Mouse (Mus musculus) cerebellum, adult 2 months (tissue): ENCODE data around the gene Isg20l2. TPM values are rescaled to one million over a fixed set of nuclear protein-coding genes. Genes with fewer than 3 reads are reported as not detected.
"Not testable (repeated sequence)": the region's sequence is repeated elsewhere in the genome, so short reads cannot be mapped to it uniquely, and the experiment has no call there.

ENCODE experiments used
- DNase-seq, 2 experiments: peaks; one replicate each; pipeline ENCODE4 v3.0.0; 2021
- H3K27ac ChIP-seq: fragments of 200-500 bp; 2 replicates; pipeline ENCODE4 v1.5.1; 2012; ENCODE audit warnings: low read length, control low read depth, inconsistent platforms; ENCODE audit not compliant: insufficient read depth
- H3K27me3 ChIP-seq: fragments of 200-500 bp; 2 replicates; pipeline ENCODE4 v1.6.1; 2012; ENCODE audit warnings: inconsistent platforms, mild to moderate bottlenecking, low read length, moderate library complexity; ENCODE audit not compliant: control insufficient read depth, insufficient read depth
- H3K4me1 ChIP-seq: fragments of 200-500 bp; 2 replicates; pipeline ENCODE4 v1.6.1; 2011; ENCODE audit warnings: low read length; ENCODE audit not compliant: control insufficient read depth, insufficient read depth
- H3K4me3 ChIP-seq: fragments of 200-500 bp; replicated peaks from 2 replicates; pipeline ENCODE3; 2011; ENCODE audit warnings: mild to moderate bottlenecking, low read depth, low read length, control low read depth; ENCODE audit not compliant: insufficient read depth
- CTCF ChIP-seq: fragments of 200-500 bp; IDR thresholded peaks from 2 replicates; pipeline ENCODE4 v1.5.1; 2011; ENCODE audit warnings: low read depth, mild to moderate bottlenecking, control low read depth, low read length, moderate library complexity, borderline replicate concordance; ENCODE audit not compliant: insufficient read depth
- POLR2A ChIP-seq: fragments of 200-500 bp; IDR thresholded peaks from 2 replicates; pipeline ENCODE4 v1.6.1; 2011; ENCODE audit warnings: low read length, control low read depth, borderline replicate concordance; ENCODE audit not compliant: insufficient read depth
- WGBS: fragments of 180-500 bp; shearing (Covaris S2); methylation state at CpG from one replicate; pipeline ENCODE4 v1.1.7; 2018; 5-methylcytosine and 5-hydroxymethylcytosine counted together
- polyA plus RNA-seq: library from polyadenylated mRNA; depleted of rRNA; stranded (reverse); fragments of >200 nt; gene quantifications from 2 replicates; pipeline ENCODE4 v1.2.3, GENCODE M21; 2012

Isg20l2 gene
- polyA plus RNA-seq, 1 experiment, result 15.2 TPM

DNA sequence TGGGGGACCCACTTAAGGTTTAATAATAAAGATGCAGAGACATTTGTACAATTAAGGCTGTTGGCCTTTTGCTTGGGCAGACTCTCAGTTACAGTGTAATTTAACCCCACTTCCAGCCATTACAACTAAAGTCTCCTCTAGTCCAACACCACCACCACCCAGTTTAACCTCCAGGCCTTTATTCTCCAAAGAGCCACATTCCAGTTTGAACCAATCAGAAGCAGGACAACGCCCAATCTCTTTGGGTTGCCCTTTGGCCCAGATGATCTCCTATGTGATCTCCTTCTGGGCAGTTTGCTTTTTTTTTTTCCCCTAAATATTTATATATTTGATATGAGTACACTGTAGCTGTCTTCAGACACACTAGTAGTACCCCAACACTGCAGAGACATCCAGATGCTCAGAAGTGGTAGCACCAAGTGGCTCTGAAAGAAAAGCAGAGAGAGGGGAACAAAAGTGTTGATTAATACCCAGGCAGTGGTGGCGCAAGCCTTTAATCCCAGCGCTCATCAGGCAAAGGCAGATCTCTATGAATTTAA is 36.7 kb upstream of the Isg20l2 start:
- 78% methylated on average over 3 of the region's 3 CpGs for WGBS
- Histone ChIP-seq H3K4me1 (no peaks in the 10 kb centered on the region), H3K27me3 (no peaks in the 10 kb centered on the region), H3K4me3 (no peak overlapping the region), H3K27ac (no peak overlapping the region)
- DNase-seq, result no peak
- TF ChIP-seq POLR2A (no peak), CTCF (no peak)

DNA sequence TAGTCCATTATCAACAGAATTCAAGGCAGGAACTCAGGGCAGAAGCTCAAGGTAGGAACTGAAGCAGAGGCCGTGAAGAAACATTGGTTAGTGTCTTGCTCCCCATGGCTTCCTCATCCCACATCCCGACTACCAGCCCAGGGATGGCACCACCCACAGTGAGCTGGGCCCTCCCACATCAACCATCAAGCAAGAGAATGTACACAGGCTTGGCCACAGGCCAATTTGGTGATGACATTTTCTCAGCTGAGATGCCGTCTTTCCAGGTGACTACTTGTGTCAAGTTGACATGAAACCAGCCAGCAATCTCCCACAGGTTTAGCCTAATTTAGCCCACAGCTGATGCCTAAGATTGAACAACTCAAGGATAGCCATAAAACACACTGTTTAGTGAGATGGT is 30.8 kb upstream of the Isg20l2 start:
- no peak for DNase-seq
- no peak overlapping the region for H3K4me3 ChIP-seq
- H3K4me1 ChIP-seq, result no peaks in the 10 kb centered on the region
- H3K27ac ChIP-seq, result no peak overlapping the region
- TF ChIP-seq CTCF (no peak), POLR2A (no peak)
- H3K27me3 ChIP-seq, result no peaks in the 10 kb centered on the region
- WGBS, result 39% methylated on average over 3 of the region's 3 CpGs

DNA sequence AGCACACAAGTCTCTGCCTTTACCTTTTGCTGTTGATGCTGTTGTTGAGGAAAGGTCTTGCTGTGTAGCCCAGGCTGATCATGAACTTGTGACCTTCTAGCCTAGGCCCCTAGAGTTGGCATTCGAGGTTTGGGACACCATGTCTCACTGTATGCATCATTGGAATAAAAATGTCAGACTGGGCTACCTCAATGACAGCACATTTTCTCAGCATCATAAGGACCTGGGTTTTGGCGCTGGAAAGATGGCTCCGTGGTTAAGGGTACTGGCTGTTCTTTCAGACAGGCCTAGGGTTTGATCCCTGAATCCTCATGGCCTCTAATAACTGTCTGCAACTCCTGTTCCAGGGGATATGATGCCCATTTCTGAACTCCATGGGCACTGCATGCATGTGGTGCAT is 30.3 kb upstream of the Isg20l2 start:
- 71% methylated on average over 3 of the region's 3 CpGs for WGBS
- no peaks in the 10 kb centered on the region for H3K4me1 ChIP-seq

DNA sequence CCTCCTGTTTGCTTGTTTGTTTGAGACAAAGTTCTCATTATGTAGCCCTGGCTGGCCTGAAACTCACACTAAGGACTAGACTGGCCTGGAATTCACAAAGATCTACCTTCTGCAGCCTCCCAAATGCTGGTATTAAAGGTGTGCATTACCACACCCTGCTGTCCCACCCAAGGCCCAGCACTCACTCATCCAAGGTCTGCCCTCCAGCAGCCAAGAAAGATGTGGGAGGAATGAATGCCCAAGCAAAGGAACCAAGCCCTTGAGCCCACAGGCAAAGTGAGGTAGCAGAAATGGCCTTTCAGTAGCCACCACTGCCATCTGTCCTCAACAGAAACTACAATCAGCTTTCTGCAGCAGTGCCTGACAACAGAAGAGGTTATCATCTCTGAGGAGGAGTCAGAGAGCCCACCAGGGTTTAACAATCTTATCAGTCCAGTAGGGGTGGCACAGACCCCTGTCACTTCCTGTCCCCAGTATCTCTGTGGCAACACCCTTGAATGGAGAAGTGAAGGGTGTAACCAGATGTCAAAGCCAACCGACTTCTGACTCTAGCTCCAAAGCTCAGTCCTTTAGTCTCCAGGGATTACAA is 29.0 kb upstream of the Isg20l2 start:
- H3K4me1 ChIP-seq, result no peaks in the 10 kb centered on the region
- WGBS, result 73% methylated on average over 1 of the region's 1 CpGs
- TF ChIP-seq CTCF (no peak), POLR2A (no peak)
- DNase-seq, result no peak
- H3K4me3 ChIP-seq, result no peak overlapping the region
- H3K27ac ChIP-seq, result no peak overlapping the region
- no peaks in the 10 kb centered on the region for H3K27me3 ChIP-seq

More for the DNA sequence above, 30.3 kb upstream of the Isg20l2 start:
- no peak for DNase-seq
- H3K27me3 ChIP-seq, result no peaks in the 10 kb centered on the region
- TF ChIP-seq CTCF, result no peak
- TF ChIP-seq POLR2A, result no peak
- H3K27ac ChIP-seq, result no peak overlapping the region
- no peak overlapping the region for H3K4me3 ChIP-seq

DNA sequence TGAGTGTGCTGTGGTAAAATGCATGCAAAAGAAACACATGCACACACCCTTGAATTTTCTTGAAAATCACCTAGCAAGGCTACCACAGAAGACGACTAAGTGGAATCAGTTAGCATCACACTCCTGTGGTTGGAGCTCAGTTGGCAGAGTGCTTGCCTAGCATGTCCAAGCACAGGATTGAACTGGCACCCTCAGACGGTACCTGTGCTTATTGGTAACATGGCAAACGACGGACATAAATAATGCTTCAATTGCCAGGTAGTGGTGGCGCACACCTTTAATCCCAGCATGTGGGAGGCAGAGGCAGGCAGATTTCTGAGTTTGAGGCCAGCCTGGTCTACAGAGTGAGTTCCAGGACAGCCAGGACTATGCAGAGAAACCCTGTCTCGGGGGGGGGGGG is 28.2 kb upstream of the Isg20l2 start:
- H3K27ac ChIP-seq, H3K27me3 ChIP-seq, H3K4me3 ChIP-seq, DNase-seq, H3K4me1 ChIP-seq: not testable (repeated sequence)
- WGBS, result 79% methylated on average over 6 of the region's 6 CpGs

DNA sequence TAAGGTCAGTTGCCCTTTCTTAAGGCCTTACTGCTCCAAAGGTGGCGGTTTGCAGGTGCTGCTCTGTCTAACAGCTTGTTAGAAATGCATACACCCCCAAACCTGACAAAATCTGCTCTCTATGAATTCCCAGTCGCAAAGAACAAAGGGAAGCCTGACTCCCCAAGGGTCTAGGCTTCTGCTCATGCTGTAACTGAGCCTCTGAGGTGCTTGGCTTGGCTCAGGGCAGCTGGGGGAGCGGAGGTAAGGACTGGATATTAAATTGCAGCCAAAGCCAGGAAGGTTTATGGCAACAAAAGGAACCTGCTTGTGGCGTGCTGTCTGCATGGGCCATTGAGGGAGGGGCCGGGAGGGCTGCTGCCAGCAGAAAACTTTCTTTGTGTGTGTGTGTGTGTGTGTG is 26.3 kb upstream of the Isg20l2 start:
- TF ChIP-seq CTCF (no peak), POLR2A (no peak)
- no peak overlapping the region for H3K27ac ChIP-seq
- DNase-seq, result no peak
- 53% methylated on average over 5 of the region's 5 CpGs for WGBS
- H3K27me3 ChIP-seq, result no peaks in the 10 kb centered on the region
- peaks cover 6% of the 10 kb centered on the region; the same call in 1 of the 2 replicates for H3K4me1 ChIP-seq
- no peak overlapping the region for H3K4me3 ChIP-seq

DNA sequence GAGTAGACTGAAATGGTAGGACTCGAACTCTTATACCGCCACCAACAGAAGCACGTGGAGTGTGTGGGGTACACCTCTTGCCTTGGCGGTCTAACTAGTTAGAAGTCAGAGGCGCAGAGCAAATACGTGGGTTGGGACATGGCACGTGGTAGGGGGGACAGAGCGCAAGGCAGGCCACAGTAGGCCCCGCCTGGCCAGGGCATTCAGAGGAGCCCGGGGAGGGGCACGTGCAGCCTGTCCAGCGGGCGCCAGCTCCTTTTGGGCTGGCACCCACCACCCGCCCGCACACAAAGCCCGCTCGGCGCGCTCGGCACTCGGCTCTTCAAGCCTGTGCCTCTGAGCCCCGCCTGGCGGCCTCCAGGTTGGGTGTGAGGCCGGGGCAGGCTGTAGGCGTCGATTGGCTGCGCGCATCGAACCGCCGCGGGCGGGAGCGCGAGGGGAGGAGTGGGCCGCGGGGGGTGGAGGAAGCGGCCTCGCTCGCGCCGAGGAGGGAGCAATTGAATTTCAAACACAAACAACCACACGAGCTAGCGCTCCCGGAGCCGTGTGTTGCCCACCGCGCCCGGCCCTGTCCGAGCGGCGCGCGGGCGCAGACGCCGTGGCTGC is 24.1 kb upstream of the Isg20l2 start, which contains the start of gene Hdgf:
Hdgf (plus strand) TSS at position 442 of the 606 bp plus-strand sequence.
- WGBS, result under 1% methylated on average over 57 of the region's 57 CpGs
- peaks cover 25% of the 10 kb centered on the region for H3K4me1 ChIP-seq
- H3K27ac ChIP-seq, result peak within 1 kb of the TSS; percentile 99
- H3K4me3 ChIP-seq, result peak within 1 kb of the TSS; percentile 98
- H3K27me3 ChIP-seq, result no peaks in the 10 kb centered on the region
- no peak for TF ChIP-seq CTCF
- no peak for TF ChIP-seq POLR2A
- DNase-seq, result peak; percentile 94 to 96

DNA sequence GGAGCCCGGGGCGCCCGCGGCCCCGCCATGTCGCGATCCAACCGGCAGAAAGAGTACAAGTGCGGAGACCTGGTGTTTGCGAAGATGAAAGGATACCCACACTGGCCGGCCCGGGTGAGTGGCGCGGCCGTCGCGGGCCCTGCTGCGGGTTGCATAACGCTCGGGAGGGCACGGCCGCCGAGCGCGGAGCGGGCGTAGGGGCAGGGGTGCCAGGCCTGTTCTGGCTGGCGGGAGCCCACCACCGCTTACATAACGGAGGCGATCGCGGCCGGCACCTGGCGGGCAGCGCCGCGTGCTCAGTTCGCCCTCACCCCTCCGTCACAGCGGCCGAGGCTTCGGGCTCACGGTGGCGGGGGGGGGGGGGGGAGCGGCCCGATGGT is 23.5 kb upstream of the Isg20l2 start:
- WGBS, result 1% methylated on average over 43 of the region's 47 CpGs
- Histone ChIP-seq H3K4me3 (peak overlapping the region; percentile 98), H3K4me1 (peaks cover 25% of the 10 kb centered on the region), H3K27me3 (no peaks in the 10 kb centered on the region), H3K27ac (peak overlapping the region; percentile 99)
- peak; percentile 15; the same call in 1 of the 2 replicates for TF ChIP-seq POLR2A
- TF ChIP-seq CTCF, result no peak
- peak; percentile 77 to 83 for DNase-seq
